Mouse (Mus musculus): ENCODE data around the gene 1700018G05Rik. TPM values are rescaled to one million over a fixed set of nuclear protein-coding genes. Genes with fewer than 3 reads are reported as not detected.

The 1700018G05Rik gene
- polyA plus RNA-seq, 1 experiment from 2014 or later, result not detected

Other genes with a start within 250 kb of the 1700018G05Rik start
- gene Gm3880, start 241.4 kb upstream of the 1700018G05Rik start, polyA plus RNA-seq (2015; fragmentation: Nextera tagmentation; extraction: Ambion mirVana), result not detected in 2 replicates
- not detected in 2 replicates for gene Gm9112, start 220.7 kb upstream of the 1700018G05Rik start, polyA plus RNA-seq (2015; fragmentation: Nextera tagmentation; extraction: Ambion mirVana)
- not detected in 2 replicates for gene Dmrtc1b, start 220.5 kb upstream of the 1700018G05Rik start, polyA plus RNA-seq (2015; fragmentation: Nextera tagmentation; extraction: Ambion mirVana)
- not detected in 2 replicates for gene Dmrtc1c1, start 125.4 kb upstream of the 1700018G05Rik start, polyA plus RNA-seq (2015; fragmentation: Nextera tagmentation; extraction: Ambion mirVana)
- gene Dmrtc1c2, start 73.8 kb upstream of the 1700018G05Rik start, polyA plus RNA-seq (2015; fragmentation: Nextera tagmentation; extraction: Ambion mirVana), result not detected in 2 replicates
- gene 1700031F05Rik, start 60.4 kb upstream of the 1700018G05Rik start, polyA plus RNA-seq (2015; fragmentation: Nextera tagmentation; extraction: Ambion mirVana), result not detected in 2 replicates
- gene Dmrtc1a, start 19.7 kb upstream of the 1700018G05Rik start, polyA plus RNA-seq (2015; fragmentation: Nextera tagmentation; extraction: Ambion mirVana), result 0.86 and 0.90 TPM in 2 replicates
- not detected in 2 replicates for gene 1700011M02Rik, start 19.5 kb upstream of the 1700018G05Rik start, polyA plus RNA-seq (2015; fragmentation: Nextera tagmentation; extraction: Ambion mirVana)